Mouse (Mus musculus) spleen, adult 18-20 months (tissue): ENCODE results near the gene Ubash3b.

Experiments used
- DNase-seq, 2 experiments: peaks; one replicate each; pipeline ENCODE4 v3.0.0; 2022; ENCODE audit warnings: mixed read lengths in 2 of 2

Gene Ubash3b

GRCm38 (mm10) chr9:41050331-41051079 is 111.0 kb downstream of the Ubash3b start:
- no peak for DNase-seq

DNA sequence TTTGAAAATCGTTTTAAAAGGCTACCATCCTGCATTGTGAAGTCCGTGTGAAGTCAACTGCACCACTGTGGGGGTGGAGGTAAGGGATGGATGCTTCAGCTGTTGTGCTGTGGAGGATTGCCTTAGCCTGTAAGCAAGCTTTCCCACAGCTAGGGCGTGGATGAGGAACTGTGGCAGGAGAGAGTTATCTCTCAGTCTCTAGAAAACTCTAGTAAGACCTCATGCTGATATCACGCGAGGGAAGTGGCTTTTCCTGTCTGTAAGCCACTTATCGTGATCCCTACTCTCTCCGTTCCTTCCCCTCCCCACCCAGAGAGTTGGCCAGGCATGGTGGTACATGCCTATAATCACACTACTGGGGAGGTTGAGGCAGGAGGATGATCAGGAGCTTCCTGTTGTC is 112.2 kb downstream of the Ubash3b start:
- no peak for DNase-seq

DNA sequence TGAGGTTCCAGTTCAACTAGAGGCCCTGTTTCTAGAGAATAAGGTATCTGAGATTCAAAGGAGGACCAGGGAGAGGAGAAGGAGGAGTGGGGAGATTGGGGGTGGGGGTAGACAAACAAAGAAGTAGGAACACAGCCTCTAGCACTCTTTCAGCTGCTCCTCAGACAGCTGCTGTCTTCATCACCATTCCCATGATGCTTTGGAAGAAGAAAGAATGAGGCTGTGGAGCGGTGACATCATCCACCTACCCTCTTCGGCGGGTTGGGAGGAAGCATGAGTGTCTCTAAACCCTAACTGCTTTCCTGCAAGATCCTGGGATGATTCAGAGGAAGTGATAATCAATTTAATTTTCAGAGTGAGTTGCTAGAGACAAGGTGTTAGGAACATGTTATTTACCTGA is 112.7 kb downstream of the Ubash3b start:
- no peak for DNase-seq

DNA sequence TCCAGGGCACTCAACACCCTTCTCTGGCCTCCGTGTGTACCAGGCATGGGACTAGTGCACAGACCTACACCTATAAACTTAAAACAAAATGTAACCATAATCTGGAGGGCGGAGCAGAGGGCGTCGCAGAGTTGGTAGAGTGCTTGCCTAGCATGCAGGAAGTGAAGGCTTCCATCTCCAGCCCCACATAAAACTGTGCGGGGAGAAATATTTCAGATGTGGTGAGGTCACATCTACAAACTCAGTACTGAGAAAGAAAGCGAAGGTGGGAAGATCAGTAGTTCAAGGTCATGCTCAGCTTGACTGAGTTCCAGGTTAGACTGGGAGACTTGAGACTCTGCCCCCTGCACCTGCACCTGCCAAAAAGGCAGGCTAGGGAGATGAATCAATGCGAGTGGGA is 113.3 kb downstream of the Ubash3b start:
- DNase-seq = no peak

DNA sequence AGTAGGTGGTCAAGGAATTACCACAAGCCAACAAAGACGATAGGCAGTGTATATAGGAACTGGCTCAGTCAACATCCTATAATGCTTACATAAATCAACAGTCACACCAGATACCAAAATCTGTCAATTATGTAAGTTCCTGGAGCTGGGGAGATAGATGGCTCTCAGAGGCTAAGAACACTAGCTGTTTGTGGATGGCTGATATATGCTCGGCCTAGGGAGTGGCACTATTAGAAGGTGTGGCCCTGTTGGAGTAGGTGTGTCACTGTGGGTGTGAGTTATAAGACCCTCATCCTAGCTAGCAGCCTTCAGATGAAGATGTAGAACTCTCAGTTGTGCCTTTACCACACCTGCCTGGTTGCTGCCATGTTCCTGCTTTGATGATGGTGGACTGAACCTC is 113.8 kb downstream of the Ubash3b start:
- no peak for DNase-seq

GRCm38 (mm10) chr9:41044626-41045025 is 116.9 kb downstream of the Ubash3b start:
- peak; percentile 36 to 79 for DNase-seq

- no peak for DNase-seq
Observed at GRCm38 (mm10) chr9:41043641-41044040, 117.9 kb downstream of the Ubash3b start.

- DNase-seq = no peak
Observed at GRCm38 (mm10) chr9:41041404-41041803, 120.1 kb downstream of the Ubash3b start.

GRCm38 (mm10) chr9:41038150-41038664 is 123.3 kb downstream of the Ubash3b start:
- no peak for DNase-seq

GRCm38 (mm10) chr9:41031590-41032489 is 129.7 kb downstream of the Ubash3b start:
- DNase-seq = no peak

GRCm38 (mm10) chr9:41029827-41030226 is 131.7 kb downstream of the Ubash3b start:
- DNase-seq = no peak

DNA sequence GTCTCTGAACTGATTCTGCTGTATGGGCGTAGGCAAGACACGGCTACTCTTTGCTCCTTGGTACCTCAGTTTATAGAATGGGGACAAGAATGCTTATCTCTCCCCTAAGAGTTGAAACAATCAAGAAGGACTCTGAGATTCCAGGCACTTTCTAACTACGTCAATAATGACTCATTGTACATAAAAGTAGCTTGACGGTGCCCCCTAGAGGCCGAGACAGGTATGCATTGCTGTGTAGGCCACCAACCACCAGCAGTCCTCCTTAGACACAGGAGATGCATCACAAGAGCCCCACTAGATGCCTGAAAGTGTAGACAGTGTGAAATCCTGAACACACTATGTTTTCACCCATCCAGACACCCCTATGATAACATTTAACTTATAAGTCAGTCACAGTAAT is 133.0 kb downstream of the Ubash3b start:
- DNase-seq = peak in 1 of 2 experiments; percentile 53

- DNase-seq = no peak
Observed at GRCm38 (mm10) chr9:41021690-41022089, 139.8 kb downstream of the Ubash3b start.

- DNase-seq = no peak
Observed at GRCm38 (mm10) chr9:41020486-41020885, 141.0 kb downstream of the Ubash3b start.

- DNase-seq = no peak
Observed at GRCm38 (mm10) chr9:41014512-41014911, 147.0 kb downstream of the Ubash3b start.

DNA sequence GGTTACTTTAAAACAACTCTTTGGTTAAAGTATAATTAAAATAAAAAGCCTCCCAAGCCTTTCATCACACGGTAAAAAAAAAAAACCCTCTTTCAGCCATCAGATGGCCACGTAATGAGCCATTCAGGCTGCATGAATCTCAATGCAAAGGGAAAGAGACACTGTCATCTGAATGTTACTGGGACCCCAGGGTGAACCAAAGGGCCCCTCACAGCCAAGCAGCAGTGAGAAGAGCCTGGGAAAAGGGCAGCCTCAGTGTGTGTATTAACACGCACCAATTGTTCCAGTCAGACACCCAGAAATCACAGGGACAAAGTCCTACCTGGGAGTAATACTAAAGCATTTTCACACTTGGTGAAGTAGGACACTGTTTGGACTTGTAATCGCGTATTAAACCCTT is 149.0 kb downstream of the Ubash3b start:
- DNase-seq = no peak

DNA sequence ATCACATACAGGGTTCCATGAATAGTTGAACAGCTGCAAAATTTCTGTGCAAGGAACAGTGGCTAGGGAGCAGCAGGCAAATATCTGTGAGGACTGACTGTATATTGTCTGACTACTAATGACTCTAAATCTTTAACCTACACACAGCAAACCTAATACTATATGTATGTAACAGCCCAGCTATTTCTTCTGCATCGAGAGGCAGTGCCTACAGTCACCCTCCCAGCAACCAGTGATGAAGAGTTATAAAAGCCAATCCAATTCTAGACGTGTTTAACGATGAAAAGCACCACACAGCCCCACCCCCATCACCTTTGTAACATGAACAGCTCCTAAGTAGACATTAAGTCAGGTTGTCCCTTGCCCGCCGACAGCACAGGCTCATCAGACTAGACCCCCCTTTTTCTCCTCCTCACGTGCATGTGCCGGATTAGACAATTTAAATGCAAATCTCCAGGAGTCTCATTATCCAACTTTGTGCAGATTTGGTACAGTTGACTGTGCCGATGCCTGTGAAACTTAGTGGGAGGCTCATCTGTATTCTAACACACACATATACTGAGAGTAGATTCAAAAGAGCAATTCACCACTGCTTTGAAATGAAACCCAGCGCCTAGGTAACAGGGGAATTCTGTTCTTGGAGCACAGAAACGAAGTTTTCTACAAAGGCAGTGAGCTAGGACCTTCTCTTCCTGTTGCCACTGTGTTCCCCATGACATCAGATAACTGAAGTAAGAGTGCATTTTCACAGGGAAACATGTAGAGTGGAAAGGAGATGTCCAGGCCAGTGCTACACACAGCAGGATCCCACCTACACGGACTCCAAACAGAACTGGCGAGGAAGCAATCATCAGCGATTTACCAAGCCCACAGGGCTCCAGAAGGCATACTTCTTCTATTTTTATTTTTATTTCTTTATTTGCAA is 149.7 kb downstream of the Ubash3b start:
- DNase-seq = no peak

GRCm38 (mm10) chr9:41007785-41008184 is 153.7 kb downstream of the Ubash3b start:
- DNase-seq = no peak

DNA sequence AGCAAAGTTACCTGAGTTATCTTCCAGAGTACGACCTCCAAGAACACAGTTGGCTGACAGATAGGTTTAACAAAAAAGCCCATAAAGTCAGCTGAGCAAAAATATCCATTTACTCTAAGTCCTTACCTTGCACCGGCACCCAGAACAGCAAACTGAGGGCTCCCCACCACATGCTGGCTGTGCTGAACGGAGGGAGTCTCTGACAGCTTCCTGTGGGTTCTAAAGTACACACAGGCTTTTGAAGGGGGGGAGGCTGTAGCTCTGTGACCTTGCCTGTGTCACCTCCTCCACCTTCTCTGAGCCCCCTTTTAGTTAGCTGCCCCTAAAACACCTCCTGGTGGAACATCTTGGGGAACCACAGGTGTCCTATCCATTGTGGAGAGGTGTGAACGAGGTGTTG is 157.1 kb downstream of the Ubash3b start, which contains the start of gene Crtam:
Crtam (minus strand) TSS at position 214 of the 400 bp plus-strand sequence.
- no peak for DNase-seq

- DNase-seq = no peak
Observed at GRCm38 (mm10) chr9:40997116-40997779, 164.2 kb downstream of the Ubash3b start.

- no peak for DNase-seq
Observed at GRCm38 (mm10) chr9:40994075-40994474, 167.4 kb downstream of the Ubash3b start.

DNA sequence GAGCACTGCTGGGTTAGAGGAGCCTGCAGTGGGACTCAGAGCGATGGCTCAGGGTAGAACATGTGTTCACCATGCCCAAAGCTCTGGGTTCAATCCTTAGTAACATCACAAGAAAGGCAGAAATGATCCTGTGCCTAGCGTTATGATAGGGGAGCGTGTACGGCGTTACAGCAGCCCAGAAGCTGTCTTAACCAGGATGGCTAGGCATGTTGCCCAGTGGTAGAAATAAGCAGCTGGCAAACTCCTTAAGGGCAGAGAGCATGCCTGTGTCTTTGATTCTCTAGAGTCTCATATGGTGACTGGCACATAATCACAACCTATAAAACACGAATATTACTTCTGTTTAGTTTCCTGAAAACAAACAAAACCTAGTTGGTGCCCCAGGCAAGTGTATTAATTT is 170.0 kb downstream of the Ubash3b start:
- no peak for DNase-seq
